Mouse (Mus musculus) CH12.LX (cell line): ENCODE measurements around the gene E030018B13Rik. TPM values are rescaled to one million over a fixed set of nuclear protein-coding genes. Genes with fewer than 3 reads are reported as not detected.

Source experiments
- DNase-seq: peaks from one replicate; pipeline ENCODE4 v3.0.0-alpha.2; 2013; ENCODE audit errors: extremely low read depth
- H3K27ac ChIP-seq: 2 replicates; pipeline ENCODE4 v1.5.1; 2012; ENCODE audit warnings: low read depth, mild to moderate bottlenecking, control low read depth, moderate library complexity; ENCODE audit not compliant: insufficient read depth
- H3K27me3 ChIP-seq: replicated peaks from 2 replicates; pipeline ENCODE3; 2012; ENCODE audit warnings: inconsistent platforms
- H3K36me3 ChIP-seq, 2 experiments: replicated peaks in 1 of 2; 2 replicates each; pipeline versions ENCODE3 to v1.6.1; 2012; ENCODE audit warnings: inconsistent platforms in 1 of 2, low read length in 1 of 2, mild to moderate bottlenecking in 1 of 2, mixed read lengths in 1 of 2, moderate library complexity in 1 of 2; ENCODE audit not compliant: control insufficient read depth in 1 of 2, insufficient read depth in 1 of 2
- H3K4me1 ChIP-seq, 2 experiments: 2 replicates each; pipeline ENCODE4 v1.6.1; 2012; ENCODE audit warnings: inconsistent platforms in 1 of 2, moderate library complexity in 1 of 2; ENCODE audit not compliant: insufficient read depth in 2 of 2, control insufficient read depth in 1 of 2
- H3K4me2 ChIP-seq: 2 replicates; pipeline ENCODE4 v1.6.1; 2012; ENCODE audit warnings: low read depth, mild to moderate bottlenecking, control low read depth; ENCODE audit not compliant: poor library complexity, insufficient read depth, severe bottlenecking
- H3K4me3 ChIP-seq, 3 experiments: fragments of 150-350 bp in 1 of 3; sonication (generic) in 1 of 3; replicated peaks in 1 of 3; 2 replicates each; pipeline versions ENCODE3 to v1.5.1; 2011 to 2012; ENCODE audit warnings: low read depth in 2 of 3, low read length in 2 of 3, mild to moderate bottlenecking in 2 of 3, moderate library complexity in 2 of 3, control low read depth in 1 of 3, improper control_type of control experiment in 1 of 3, inconsistent platforms in 1 of 3, mixed read lengths in 1 of 3; ENCODE audit not compliant: poor library complexity in 1 of 3
- H3K79me2 ChIP-seq: replicated peaks from 2 replicates; pipeline ENCODE4 v1.6.1; 2012; ENCODE audit warnings: mild to moderate bottlenecking, moderate library complexity; ENCODE audit not compliant: control insufficient read depth, poor library complexity, insufficient read depth, severe bottlenecking; ENCODE audit errors: extremely low read depth
- H3K9ac ChIP-seq: 2 replicates; pipeline ENCODE4 v1.6.1; 2012; ENCODE audit warnings: low read depth, mild to moderate bottlenecking, control low read depth, moderate library complexity; ENCODE audit not compliant: insufficient read depth
- H3K9me3 ChIP-seq: replicated peaks from 2 replicates; pipeline ENCODE3; 2012; ENCODE audit warnings: low read length, inconsistent platforms, mixed read lengths
- BHLHE40 ChIP-seq: IDR thresholded peaks from 2 replicates; pipeline ENCODE4 v1.6.1; 2011; ENCODE audit warnings: mild to moderate bottlenecking, low read depth, low read length, improper control_type of control experiment
- CHD2 ChIP-seq: IDR thresholded peaks from 2 replicates; pipeline ENCODE4 v1.6.1; 2011; ENCODE audit warnings: low read length, improper control_type of control experiment
- ELF1 ChIP-seq: IDR thresholded peaks from 2 replicates; pipeline ENCODE4 v1.6.1; 2014; ENCODE audit warnings: low read depth, mild to moderate bottlenecking, inconsistent platforms, low read length, improper control_type of control experiment
- EP300 ChIP-seq: IDR thresholded peaks from 2 replicates; pipeline ENCODE4 v1.6.1; 2011; ENCODE audit warnings: low read length, improper control_type of control experiment
- GABPA ChIP-seq: IDR thresholded peaks from 2 replicates; pipeline ENCODE4 v1.6.1; 2012; ENCODE audit warnings: low read depth, low read length, improper control_type of control experiment, inconsistent platforms; ENCODE audit not compliant: insufficient replicate concordance
- HCFC1 ChIP-seq: IDR thresholded peaks from 2 replicates; pipeline ENCODE4 v1.6.1; 2012; ENCODE audit warnings: low read depth, mild to moderate bottlenecking, inconsistent platforms, low read length, improper control_type of control experiment
- IRF4 ChIP-seq: IDR thresholded peaks from 2 replicates; pipeline ENCODE4 v1.6.1; 2014; ENCODE audit warnings: low read depth, mild to moderate bottlenecking, inconsistent platforms, low read length, improper control_type of control experiment
- JUN ChIP-seq: IDR thresholded peaks from 2 replicates; pipeline ENCODE4 v1.6.1; 2011; ENCODE audit warnings: low read depth, mild to moderate bottlenecking, low read length, improper control_type of control experiment, moderate library complexity; ENCODE audit not compliant: insufficient read depth
- KAT2A ChIP-seq: IDR thresholded peaks from 2 replicates; pipeline ENCODE4 v1.6.1; 2012; ENCODE audit warnings: low read length, improper control_type of control experiment, inconsistent platforms; ENCODE audit not compliant: insufficient replicate concordance
- MAFK ChIP-seq: IDR thresholded peaks from 2 replicates; pipeline ENCODE4 v1.6.1; 2011; ENCODE audit warnings: low read length, improper control_type of control experiment; ENCODE audit not compliant: insufficient replicate concordance
- MAZ ChIP-seq: IDR thresholded peaks from 2 replicates; pipeline ENCODE4 v1.6.1; 2012; ENCODE audit warnings: low read depth, mild to moderate bottlenecking, inconsistent platforms, low read length, improper control_type of control experiment, moderate library complexity
- NRF1 ChIP-seq: IDR thresholded peaks from 2 replicates; pipeline ENCODE4 v1.6.1; 2014; ENCODE audit warnings: low read depth, mild to moderate bottlenecking, inconsistent platforms, low read length, improper control_type of control experiment, moderate library complexity
- RAD21 ChIP-seq: IDR thresholded peaks from 2 replicates; pipeline ENCODE4 v1.6.1; 2011; ENCODE audit warnings: low read depth, mild to moderate bottlenecking, low read length, improper control_type of control experiment, moderate library complexity
- SIN3A ChIP-seq: IDR thresholded peaks from 2 replicates; pipeline ENCODE4 v1.6.1; 2012; ENCODE audit warnings: low read length, improper control_type of control experiment, inconsistent platforms
- SMC3 ChIP-seq: IDR thresholded peaks from 2 replicates; pipeline ENCODE4 v1.6.1; 2011; ENCODE audit warnings: low read depth, low read length, improper control_type of control experiment
- TBP ChIP-seq: conservative IDR thresholded peaks from 2 replicates; pipeline ENCODE4 v1.6.1; 2011; ENCODE audit warnings: low read depth, low read length, improper control_type of control experiment
- TCF12 ChIP-seq: IDR thresholded peaks from 2 replicates; pipeline ENCODE4 v1.6.1; 2014; ENCODE audit warnings: low read depth, mild to moderate bottlenecking, inconsistent platforms, low read length, improper control_type of control experiment
- USF2 ChIP-seq: conservative IDR thresholded peaks from 2 replicates; pipeline ENCODE4 v1.6.1; 2011; ENCODE audit warnings: low read depth, low read length, improper control_type of control experiment
- ZNF384 ChIP-seq: IDR thresholded peaks from 2 replicates; pipeline ENCODE4 v1.6.1; 2012; ENCODE audit warnings: low read depth, low read length, improper control_type of control experiment, inconsistent platforms
- dilution Hi-C: fragments of 300-500 bp; cut with MboI; formaldehyde crosslinking; loops from 2 replicates; pipeline ENCODE4 v1.14.3; 2020; ENCODE audit warnings: low sequenced_read_pairs; ENCODE audit not compliant: extremely low pct_unique_long_range_greater_than_20kb, extremely low pct_ligation_motif_present
- in situ Hi-C: fragments of 300-500 bp; cut with MboI; formaldehyde crosslinking; loops from 3 replicates; pipeline ENCODE4 v1.14.3; 2019; ENCODE audit warnings: low sequenced_read_pairs, low pct_ligation_motif_present, low pct_unique_long_range_greater_than_20kb, mixed read lengths
- polyA plus RNA-seq: library from polyadenylated mRNA; unstranded; fragments of >175 nt; gene quantifications from 2 replicates; pipeline ENCODE4 v1.2.1, GENCODE M21; 2012; ENCODE audit warnings: low read depth; ENCODE audit not compliant: insufficient read length
- total RNA-seq, 2 experiments: library from RNA; depleted of rRNA; stranded (reverse); fragments of 300-350 nt in 1 of 2; fragments of >200 nt in 1 of 2; gene quantifications; 2 replicates each; pipeline ENCODE4 v1.2.3; 2012 to 2014

E030018B13Rik gene
- total and polyA plus RNA-seq, 3 experiments = not detected

GRCm38 (mm10) chr7:63891488-63892075 lies 25.1 kb upstream of the E030018B13Rik start:
- Histone ChIP-seq H3K9ac (no peak overlapping the region), H3K9me3 (no peaks in the 10 kb centered on the region), H3K27me3 (no peaks in the 10 kb centered on the region)
- DNase-seq = no peak
- no peak for TF ChIP-seq HCFC1
- TF ChIP-seq ELF1 = no peak
- TF ChIP-seq TCF12 = no peak
- no peak for TF ChIP-seq SMC3
- TF ChIP-seq KAT2A = no peak
- no peak for TF ChIP-seq USF2
- TF ChIP-seq ZNF384 = no peak
- TF ChIP-seq MAZ = no peak
- no peak for TF ChIP-seq EP300
- no peak for TF ChIP-seq RAD21
- no peak for TF ChIP-seq NRF1
- TF ChIP-seq CHD2 = no peak
- TF ChIP-seq, all 38 proteins: peak for 0
- Histone ChIP-seq H3K36me3 (peaks cover 6 to 25% of the 10 kb centered on the region in 2 experiments), H3K4me3 (no peak overlapping the region), H3K4me2 (no peak overlapping the region), H3K27ac (no peak overlapping the region), H3K79me2 (no peaks in the 10 kb centered on the region; the same call in none of the 2 replicates), H3K4me1 (peaks cover 11 to 36% of the 10 kb centered on the region in 2 experiments)
- dilution Hi-C loops = no loop called here
- in situ Hi-C loops = no loop called here

DNA sequence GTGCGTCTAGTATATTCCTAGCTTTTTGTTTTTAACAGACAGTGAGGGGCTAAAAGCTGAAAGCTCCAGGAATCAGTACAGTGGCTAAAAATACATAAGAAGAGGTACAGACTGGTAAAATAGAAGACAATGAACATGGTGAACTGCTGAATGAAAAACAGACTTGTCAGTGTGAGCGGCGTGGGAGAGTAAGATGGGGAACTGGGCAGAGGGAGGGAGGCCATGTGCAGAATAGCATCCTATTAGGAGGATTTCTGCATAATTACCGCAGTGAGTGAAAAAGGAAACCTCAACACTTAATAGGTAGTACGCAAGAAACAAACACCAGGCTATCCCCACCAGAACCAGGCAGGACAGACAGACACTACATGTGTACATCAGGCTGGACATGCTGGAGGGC lies 23.5 kb upstream of the E030018B13Rik start:
- DNase-seq = no peak
- Histone ChIP-seq H3K9ac (no peak overlapping the region), H3K9me3 (no peaks in the 10 kb centered on the region), H3K4me3 (no peak overlapping the region), H3K79me2 (no peaks in the 10 kb centered on the region; the same call in none of the 2 replicates), H3K4me2 (no peak overlapping the region), H3K4me1 (peaks cover 13 to 42% of the 10 kb centered on the region in 2 experiments), H3K27me3 (no peaks in the 10 kb centered on the region), H3K27ac (no peak overlapping the region), H3K36me3 (peaks cover 6 to 28% of the 10 kb centered on the region in 2 experiments)
- TF ChIP-seq BHLHE40 (no peak), IRF4 (no peak), MAFK (no peak), TBP (no peak), SIN3A (no peak), GABPA (no peak), HCFC1 (no peak), JUN (no peak)
- dilution Hi-C loops (no loop called here), in situ Hi-C loops (no loop called here)
